Mouse (Mus musculus): ENCODE measurements around the gene Phldb2.

GRCm38 (mm10) chr16:45973959-45974686 is 20.7 kb upstream of the Phldb2 start:
- TF ChIP-seq CTCF (conservative IDR thresholded peaks at IDR 0.05; ENCODE audit: insufficient read depth, insufficient read length, low read depth, low read length) (peak; percentile 57), POLR2A (IDR thresholded peaks at IDR 0.05; ENCODE audit: low read depth, low read length) (no peak)
